Mouse (Mus musculus): ENCODE measurements around the gene Pde8a.

DNA sequence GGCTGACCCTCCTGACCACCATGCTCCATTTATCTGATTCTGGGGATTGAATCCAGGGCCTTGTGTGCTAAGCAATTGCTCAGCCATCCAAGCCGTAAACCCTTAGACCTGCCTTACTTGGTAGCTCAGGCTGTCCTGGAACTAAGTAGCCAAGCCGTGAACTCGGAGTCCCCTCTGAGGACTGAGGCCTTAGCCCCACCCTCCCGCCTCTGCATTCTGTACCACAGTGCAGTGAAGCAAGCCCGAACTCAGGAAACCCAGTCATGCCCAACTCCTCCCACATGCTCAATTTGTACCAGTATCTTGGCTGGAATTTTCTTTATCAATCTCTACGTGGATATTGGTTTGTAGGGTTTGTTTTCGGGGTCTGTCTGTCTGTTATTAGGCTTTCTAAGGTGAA, 118.5 kb downstream of the Pde8a start:
- TF ChIP-seq POLR2A (IDR thresholded peaks at IDR 0.05; ENCODE audit: low read depth, low read length) = no peak
- no peak for TF ChIP-seq CTCF (IDR thresholded peaks at IDR 0.05; ENCODE audit: extremely low read depth, insufficient read length, insufficient replicate concordance, low read depth, low read length)
